Mouse (Mus musculus): ENCODE data around the gene Cdc42.

GRCm38 (mm10) chr4:137294474-137294873 is 63.0 kb downstream of the Cdc42 start:
- TF ChIP-seq CTCF (IDR thresholded peaks at IDR 0.05; ENCODE audit: control insufficient read depth, insufficient read depth, insufficient replicate concordance, low read depth, low read length) (no peak), POLR2A (IDR thresholded peaks at IDR 0.05; ENCODE audit: control insufficient read depth, low read depth, low read length) (no peak)

Data from testis, adult 2 months (tissue).